Mouse (Mus musculus) lung, adult 2 months (tissue): ENCODE measurements around the gene Trim27. TPM values are rescaled to one million over a fixed set of nuclear protein-coding genes. Genes with fewer than 3 reads are reported as not detected.

Experiments used
- DNase-seq: peaks from one replicate; pipeline ENCODE4 v3.0.0; 2022
- H3K4me1 ChIP-seq: fragments of 200-500 bp; 2 replicates; pipeline ENCODE4 v1.6.1; 2011; ENCODE audit warnings: low read length; ENCODE audit not compliant: control insufficient read depth, insufficient read depth
- H3K4me3 ChIP-seq: fragments of 200-500 bp; replicated peaks from 2 replicates; pipeline ENCODE3; 2011; ENCODE audit warnings: low read depth, mild to moderate bottlenecking, control low read depth, low read length; ENCODE audit errors: extremely low read depth
- CTCF ChIP-seq: fragments of 200-500 bp; IDR thresholded peaks from 2 replicates; pipeline ENCODE4 v1.5.1; 2011; ENCODE audit warnings: mild to moderate bottlenecking, low read length, control low read depth; ENCODE audit not compliant: insufficient read depth
- POLR2A ChIP-seq: fragments of 200-500 bp; IDR thresholded peaks from 2 replicates; pipeline ENCODE4 v1.6.1; 2011; ENCODE audit warnings: low read depth, mild to moderate bottlenecking, control low read depth, low read length, borderline replicate concordance; ENCODE audit errors: extremely low read depth
- WGBS: fragments of 180-500 bp; shearing (Covaris S2); methylation state at CpG from one replicate; pipeline ENCODE4 v1.1.7; 2018; 5-methylcytosine and 5-hydroxymethylcytosine counted together
- polyA plus RNA-seq: library from polyadenylated mRNA; depleted of rRNA; stranded (reverse); fragments of >200 nt; gene quantifications from 2 replicates; pipeline ENCODE4 v1.2.3, GENCODE M21; 2012

Gene Trim27
- polyA plus RNA-seq, 1 experiment = 34.8 TPM

DNA sequence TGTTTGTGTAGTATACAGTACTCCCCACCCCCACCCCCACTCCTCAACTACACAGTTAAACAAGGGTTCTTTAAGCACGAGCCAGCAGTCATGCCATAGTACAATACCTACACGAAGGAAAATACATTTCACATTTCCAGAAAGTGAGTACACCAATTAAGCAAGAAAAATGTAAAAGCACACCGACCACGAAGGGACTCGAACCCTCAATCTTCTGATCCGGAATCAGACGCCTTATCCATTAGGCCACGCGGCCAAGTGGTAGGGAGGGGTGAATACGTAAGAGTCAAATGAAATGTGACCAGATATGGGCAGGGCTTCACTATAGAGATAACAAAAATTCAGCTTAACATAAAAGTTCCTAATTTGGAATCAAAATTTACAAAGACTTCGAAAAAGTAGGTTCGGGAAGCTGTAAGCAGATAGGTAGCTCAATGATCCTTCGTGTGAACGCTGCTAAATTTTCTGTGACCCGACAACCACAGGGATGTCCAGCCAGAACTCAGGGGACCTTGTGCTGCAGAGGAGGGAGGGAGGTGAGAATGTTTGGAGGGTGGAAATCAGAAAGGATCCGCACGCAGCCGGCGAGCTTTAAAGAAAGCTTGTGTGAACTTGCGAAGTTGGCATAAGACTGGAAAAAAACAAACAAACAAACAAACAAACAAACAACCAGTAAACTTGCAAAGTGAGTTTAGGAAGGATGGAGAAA is 36.2 kb downstream of the Trim27 start:
- 3% methylated on average over 20 of the region's 20 CpGs for WGBS
- H3K4me1 ChIP-seq = no peaks in the 10 kb centered on the region
- no peak for TF ChIP-seq CTCF
- TF ChIP-seq POLR2A = no peak
- peak; percentile 12 for DNase-seq
- H3K4me3 ChIP-seq = peak overlapping the region; percentile 33

DNA sequence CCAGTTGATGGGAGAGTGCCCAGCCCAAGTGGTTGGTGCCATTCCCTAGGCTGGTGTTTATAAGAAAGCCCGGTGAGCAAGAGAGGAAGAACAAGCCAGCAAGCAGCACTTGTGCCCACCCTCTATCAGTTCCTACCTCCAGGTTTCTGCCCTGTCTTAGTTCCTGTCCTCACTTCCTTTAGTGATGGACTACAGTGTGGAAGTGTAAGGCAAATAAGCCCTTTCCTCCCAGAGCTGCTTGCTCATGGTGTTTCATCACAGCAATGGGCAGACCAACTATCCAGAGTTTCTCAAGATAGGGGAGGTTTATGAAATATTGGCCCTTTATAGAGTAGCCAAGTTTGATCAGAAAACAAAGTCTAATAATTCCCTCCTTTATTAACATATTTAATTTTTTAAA is 37.5 kb downstream of the Trim27 start:
- Histone ChIP-seq H3K4me1 (no peaks in the 10 kb centered on the region), H3K4me3 (no peak overlapping the region)
- TF ChIP-seq POLR2A (no peak), CTCF (no peak)
- WGBS = 17% methylated on average over 1 of the region's 1 CpGs
- DNase-seq = no peak

DNA sequence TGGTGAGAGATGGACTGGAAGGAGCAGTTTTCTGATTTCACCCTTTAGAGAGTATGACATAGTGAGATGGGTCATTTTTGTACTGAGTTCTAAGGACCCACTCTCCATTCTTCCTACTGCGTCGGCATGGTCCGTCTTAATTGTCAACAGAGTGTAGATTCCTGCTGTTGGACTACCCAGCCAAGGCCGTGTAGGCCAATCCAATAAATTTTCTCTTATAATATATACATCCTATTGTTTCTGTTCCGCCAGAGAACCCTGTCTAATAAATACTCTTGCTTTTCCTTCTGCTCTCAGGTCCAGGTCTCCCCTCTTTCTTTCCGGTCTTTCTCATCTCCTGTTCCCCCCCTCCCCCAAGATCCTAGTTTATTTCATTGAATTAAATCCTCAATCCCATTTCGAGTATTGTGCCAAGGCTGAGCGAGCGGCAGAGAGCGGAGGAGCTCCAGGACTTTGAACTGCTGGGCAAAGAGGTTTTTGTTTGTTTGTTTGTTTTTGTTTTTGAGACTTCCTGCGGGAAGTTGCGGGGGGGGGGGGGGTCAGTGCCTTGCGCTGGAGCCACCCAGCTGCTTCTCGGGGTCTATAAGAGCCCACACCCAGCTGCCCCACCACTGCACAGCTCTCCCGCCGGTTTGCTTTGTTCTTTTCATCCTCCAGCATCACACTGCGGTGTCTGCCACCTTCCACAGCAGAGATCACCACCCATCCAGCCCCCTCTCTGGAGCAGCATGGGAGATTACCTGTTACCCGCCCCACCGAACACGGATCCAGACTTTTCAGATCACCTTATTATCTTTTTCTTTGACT is 42.6 kb downstream of the Trim27 start:
- WGBS = 13% methylated on average over 20 of the region's 20 CpGs
- H3K4me1 ChIP-seq = peaks cover 3% of the 10 kb centered on the region; the same call in 1 of the 2 replicates
- no peak for DNase-seq
- peak overlapping the region; percentile 54 for H3K4me3 ChIP-seq
- no peak for TF ChIP-seq CTCF
- TF ChIP-seq POLR2A = no peak

DNA sequence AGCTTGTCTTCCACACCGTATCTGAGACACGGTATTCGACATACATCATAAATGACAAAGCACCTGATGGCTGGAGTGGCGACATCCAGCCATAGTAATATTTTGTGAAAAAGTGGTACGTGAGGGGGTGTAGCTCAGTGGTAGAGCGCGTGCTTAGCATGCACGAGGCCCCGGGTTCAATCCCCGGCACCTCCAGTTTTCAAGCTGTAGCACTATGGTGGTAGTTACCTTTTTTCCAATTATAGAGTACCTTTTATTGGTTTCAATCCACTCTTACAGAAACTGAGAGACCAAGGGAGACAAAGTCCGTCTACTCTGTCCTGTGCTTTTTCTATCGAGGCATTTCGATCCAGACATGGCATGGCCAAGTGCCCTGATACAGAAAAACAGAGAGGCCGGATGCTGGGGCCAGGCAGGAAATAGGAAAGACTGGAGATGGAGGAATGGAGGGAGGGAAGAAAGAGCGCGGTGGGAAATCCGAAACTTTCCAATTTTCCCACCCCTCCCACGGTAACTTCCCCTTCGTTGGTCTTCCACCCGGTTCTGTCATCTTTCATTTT is 43.3 kb downstream of the Trim27 start:
- DNase-seq = peak; percentile 74
- peaks cover 3% of the 10 kb centered on the region; the same call in 1 of the 2 replicates for H3K4me1 ChIP-seq
- WGBS = under 1% methylated on average over 20 of the region's 20 CpGs
- TF ChIP-seq POLR2A (no peak), CTCF (no peak)
- peak overlapping the region; percentile 54 for H3K4me3 ChIP-seq

GRCm38 (mm10) chr13:21223242-21223655 is 44.0 kb downstream of the Trim27 start:
- peak overlapping the region; percentile 54 for H3K4me3 ChIP-seq
- 9% methylated on average over 10 of the region's 10 CpGs for WGBS
- TF ChIP-seq CTCF (no peak), POLR2A (no peak)
- peak; percentile 4 for DNase-seq
- H3K4me1 ChIP-seq = peaks cover 3% of the 10 kb centered on the region; the same call in 1 of the 2 replicates

- DNase-seq = no peak
- 89% methylated on average over 1 of the region's 1 CpGs for WGBS
- H3K4me3 ChIP-seq = no peak overlapping the region
- peaks cover 3% of the 10 kb centered on the region; the same call in 1 of the 2 replicates for H3K4me1 ChIP-seq
- TF ChIP-seq POLR2A (no peak), CTCF (no peak)
Observed at GRCm38 (mm10) chr13:21224376-21224775, 45.1 kb downstream of the Trim27 start.

GRCm38 (mm10) chr13:21225206-21225605 is 46.0 kb downstream of the Trim27 start:
- 70% methylated on average over 6 of the region's 6 CpGs for WGBS

GRCm38 (mm10) chr13:21226031-21226430 is 46.8 kb downstream of the Trim27 start:
- DNase-seq = no peak
- WGBS = 36% methylated on average over 3 of the region's 3 CpGs
- Histone ChIP-seq H3K4me3 (no peak overlapping the region), H3K4me1 (peaks cover 3% of the 10 kb centered on the region; the same call in 1 of the 2 replicates)
- TF ChIP-seq POLR2A (no peak), CTCF (no peak)

More at GRCm38 (mm10) chr13:21225206-21225605, 46.0 kb downstream of the Trim27 start:
- DNase-seq = no peak
- H3K4me1 ChIP-seq = peaks cover 3% of the 10 kb centered on the region; the same call in 1 of the 2 replicates
- TF ChIP-seq CTCF (no peak), POLR2A (no peak)
- no peak overlapping the region for H3K4me3 ChIP-seq
